Mouse (Mus musculus): ENCODE measurements around the gene Tspan9. TPM values are rescaled to one million over a fixed set of nuclear protein-coding genes. Genes with fewer than 3 reads are reported as not detected.

Gene Tspan9
- polyA plus RNA-seq, 1 experiment from 2014 or later = 130 TPM

GRCm38 (mm10) chr6:128053000-128053732 lies 90.2 kb downstream of the Tspan9 start:
- 37% methylated on average over 10 of the region's 10 CpGs for WGBS
- no peaks in the 10 kb centered on the region for H3K36me3 ChIP-seq (ENCODE audit: control insufficient read depth, insufficient read depth, low read length)
- no peaks in the 10 kb centered on the region for H3K27me3 ChIP-seq (replicated peaks; ENCODE audit: control insufficient read depth, insufficient read depth, low read length)
- no peak overlapping the region for H3K27ac ChIP-seq (replicated peaks; ENCODE audit: low read depth, low read length)
- peak; percentile 65 for ATAC-seq (ENCODE audit: low read depth)
- H3K4me2 ChIP-seq (ENCODE audit: low read depth, low read length) = no peak overlapping the region
- H3K9me3 ChIP-seq (ENCODE audit: control insufficient read depth, low read length) = no peaks in the 10 kb centered on the region
- no peak overlapping the region for H3K9ac ChIP-seq (ENCODE audit: low read depth, low read length)
- DNase-seq (ENCODE audit: low spot score) = no peak
- H3K4me1 ChIP-seq (ENCODE audit: control insufficient read depth, insufficient read depth, low read length) = peaks cover 6% of the 10 kb centered on the region
- H3K4me3 ChIP-seq (ENCODE audit: low read depth, low read length) = no peak overlapping the region

GRCm38 (mm10) chr6:128047671-128048070 lies 95.7 kb downstream of the Tspan9 start:
- no peak for ATAC-seq (ENCODE audit: low read depth)
- H3K4me1 ChIP-seq (ENCODE audit: control insufficient read depth, insufficient read depth, low read length) = no peaks in the 10 kb centered on the region
- no peak overlapping the region for H3K4me3 ChIP-seq (ENCODE audit: low read depth, low read length)

DNA sequence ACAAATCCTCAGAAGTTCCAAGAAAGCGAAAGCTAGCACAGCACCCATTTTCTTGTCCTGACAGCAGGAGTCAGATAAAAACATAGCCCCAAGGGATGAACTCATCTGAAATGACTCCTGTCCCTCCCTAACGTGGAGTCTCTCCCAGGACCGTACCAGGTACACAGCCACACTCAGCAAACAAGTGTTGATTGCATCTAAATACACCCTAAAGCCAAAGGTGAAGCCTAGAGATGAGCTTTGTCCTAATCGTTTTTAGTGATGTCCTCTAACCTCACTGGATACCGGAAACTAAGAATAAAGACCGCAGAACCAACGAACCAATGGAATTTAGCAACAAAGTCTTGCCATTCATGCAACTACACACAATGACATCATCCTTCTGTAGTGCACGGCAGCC lies 96.2 kb downstream of the Tspan9 start:
- no peaks in the 10 kb centered on the region for H3K4me1 ChIP-seq (ENCODE audit: control insufficient read depth, insufficient read depth, low read length)
- H3K9ac ChIP-seq (ENCODE audit: low read depth, low read length) = no peak overlapping the region
- DNase-seq (ENCODE audit: low spot score) = no peak
- no peaks in the 10 kb centered on the region for H3K27me3 ChIP-seq (replicated peaks; ENCODE audit: control insufficient read depth, insufficient read depth, low read length)
- no peak overlapping the region for H3K4me2 ChIP-seq (ENCODE audit: low read depth, low read length)
- 77% methylated on average over 8 of the region's 8 CpGs for WGBS
- no peaks in the 10 kb centered on the region for H3K9me3 ChIP-seq (ENCODE audit: control insufficient read depth, low read length)
- H3K4me3 ChIP-seq (ENCODE audit: low read depth, low read length) = no peak overlapping the region
- H3K36me3 ChIP-seq (ENCODE audit: control insufficient read depth, insufficient read depth, low read length) = no peaks in the 10 kb centered on the region
- no peak for ATAC-seq (ENCODE audit: low read depth)
- H3K27ac ChIP-seq (replicated peaks; ENCODE audit: low read depth, low read length) = no peak overlapping the region

More at GRCm38 (mm10) chr6:128047671-128048070, 95.7 kb downstream of the Tspan9 start:
- Histone ChIP-seq H3K9ac (ENCODE audit: low read depth, low read length) (no peak overlapping the region), H3K4me2 (ENCODE audit: low read depth, low read length) (no peak overlapping the region), H3K36me3 (ENCODE audit: control insufficient read depth, insufficient read depth, low read length) (no peaks in the 10 kb centered on the region), H3K27ac (replicated peaks; ENCODE audit: low read depth, low read length) (no peak overlapping the region), H3K9me3 (ENCODE audit: control insufficient read depth, low read length) (no peaks in the 10 kb centered on the region), H3K27me3 (replicated peaks; ENCODE audit: control insufficient read depth, insufficient read depth, low read length) (no peaks in the 10 kb centered on the region)
- WGBS = 55% methylated on average over 6 of the region's 7 CpGs
- DNase-seq (ENCODE audit: low spot score) = no peak

GRCm38 (mm10) chr6:128046799-128047198 lies 96.6 kb downstream of the Tspan9 start:
- no peak for ATAC-seq (ENCODE audit: low read depth)
- 66% methylated on average over 6 of the region's 6 CpGs for WGBS
- no peak for DNase-seq (ENCODE audit: low spot score)
- Histone ChIP-seq H3K4me2 (ENCODE audit: low read depth, low read length) (no peak overlapping the region), H3K27me3 (replicated peaks; ENCODE audit: control insufficient read depth, insufficient read depth, low read length) (no peaks in the 10 kb centered on the region), H3K4me3 (ENCODE audit: low read depth, low read length) (no peak overlapping the region), H3K9me3 (ENCODE audit: control insufficient read depth, low read length) (no peaks in the 10 kb centered on the region), H3K36me3 (ENCODE audit: control insufficient read depth, insufficient read depth, low read length) (no peaks in the 10 kb centered on the region), H3K4me1 (ENCODE audit: control insufficient read depth, insufficient read depth, low read length) (peaks cover 4% of the 10 kb centered on the region; the same call in 1 of the 2 replicates), H3K9ac (ENCODE audit: low read depth, low read length) (no peak overlapping the region), H3K27ac (replicated peaks; ENCODE audit: low read depth, low read length) (no peak overlapping the region)

DNA sequence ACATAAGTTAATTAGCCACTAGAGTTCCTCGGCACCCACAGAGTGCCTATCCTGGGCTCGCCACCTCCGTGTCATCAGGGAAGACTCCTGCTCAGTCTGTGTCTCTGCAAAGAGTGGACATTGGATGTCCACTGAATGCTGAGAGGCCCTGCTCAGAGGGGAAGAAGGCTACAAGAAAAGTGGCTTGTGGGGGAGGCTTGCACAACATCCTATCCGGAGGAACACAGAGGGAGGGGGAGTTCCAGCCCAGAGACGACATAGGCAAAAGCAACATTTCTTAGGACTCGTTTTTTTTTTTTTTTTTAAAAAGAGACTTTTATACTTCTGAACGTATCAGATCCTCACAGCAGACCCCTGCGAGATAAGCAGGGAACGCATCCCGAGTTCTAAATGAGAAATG lies 98.7 kb downstream of the Tspan9 start:
- no peak overlapping the region for H3K4me3 ChIP-seq (ENCODE audit: low read depth, low read length)
- no peaks in the 10 kb centered on the region for H3K36me3 ChIP-seq (ENCODE audit: control insufficient read depth, insufficient read depth, low read length)
- DNase-seq (ENCODE audit: low spot score) (no peak), ATAC-seq (ENCODE audit: low read depth) (no peak)
- H3K4me1 ChIP-seq (ENCODE audit: control insufficient read depth, insufficient read depth, low read length) = peaks cover 4% of the 10 kb centered on the region; the same call in 1 of the 2 replicates
- no peak overlapping the region for H3K9ac ChIP-seq (ENCODE audit: low read depth, low read length)
- no peaks in the 10 kb centered on the region for H3K27me3 ChIP-seq (replicated peaks; ENCODE audit: control insufficient read depth, insufficient read depth, low read length)
- H3K27ac ChIP-seq (replicated peaks; ENCODE audit: low read depth, low read length) = no peak overlapping the region
- no peaks in the 10 kb centered on the region for H3K9me3 ChIP-seq (ENCODE audit: control insufficient read depth, low read length)
- H3K4me2 ChIP-seq (ENCODE audit: low read depth, low read length) = no peak overlapping the region
- WGBS = 73% methylated on average over 10 of the region's 10 CpGs

DNA sequence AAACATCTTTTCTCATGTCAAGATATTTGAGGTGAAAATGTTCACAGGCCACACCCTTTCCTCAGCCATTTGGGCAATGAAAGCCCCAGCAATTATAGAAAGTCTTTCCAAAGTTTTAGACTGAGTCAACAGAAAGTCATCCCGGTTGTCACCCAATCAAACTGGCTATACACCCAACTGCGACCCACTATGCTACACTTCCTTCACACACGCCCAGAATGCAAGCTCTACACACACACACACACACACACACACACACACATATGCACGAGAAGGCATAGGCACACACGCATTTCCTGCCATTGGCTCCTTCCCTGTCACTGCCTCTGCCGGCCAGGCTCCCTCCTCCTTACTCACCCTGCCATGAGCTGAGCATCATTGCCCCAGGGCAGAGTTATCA lies 99.9 kb downstream of the Tspan9 start:
- H3K9me3 ChIP-seq (ENCODE audit: control insufficient read depth, low read length) = no peaks in the 10 kb centered on the region
- H3K27ac ChIP-seq (replicated peaks; ENCODE audit: low read depth, low read length) = no peak overlapping the region
- no peaks in the 10 kb centered on the region for H3K36me3 ChIP-seq (ENCODE audit: control insufficient read depth, insufficient read depth, low read length)

GRCm38 (mm10) chr6:128041836-128042235 lies 101.6 kb downstream of the Tspan9 start:
- Histone ChIP-seq H3K4me1 (ENCODE audit: control insufficient read depth, insufficient read depth, low read length) (peaks cover 15% of the 10 kb centered on the region; the same call in 1 of the 2 replicates), H3K9ac (ENCODE audit: low read depth, low read length) (no peak overlapping the region), H3K4me2 (ENCODE audit: low read depth, low read length) (no peak overlapping the region), H3K9me3 (ENCODE audit: control insufficient read depth, low read length) (no peaks in the 10 kb centered on the region), H3K27me3 (replicated peaks; ENCODE audit: control insufficient read depth, insufficient read depth, low read length) (no peaks in the 10 kb centered on the region), H3K36me3 (ENCODE audit: control insufficient read depth, insufficient read depth, low read length) (no peaks in the 10 kb centered on the region), H3K27ac (replicated peaks; ENCODE audit: low read depth, low read length) (no peak overlapping the region), H3K4me3 (ENCODE audit: low read depth, low read length) (no peak overlapping the region)
- ATAC-seq (ENCODE audit: low read depth) = no peak
- no peak for DNase-seq (ENCODE audit: low spot score)
- 51% methylated on average over 6 of the region's 6 CpGs for WGBS

More for the DNA sequence above, 99.9 kb downstream of the Tspan9 start:
- H3K27me3 ChIP-seq (replicated peaks; ENCODE audit: control insufficient read depth, insufficient read depth, low read length) = no peaks in the 10 kb centered on the region
- WGBS = 62% methylated on average over 6 of the region's 6 CpGs
- DNase-seq (ENCODE audit: low spot score) (no peak), ATAC-seq (ENCODE audit: low read depth) (no peak)
- peaks cover 7% of the 10 kb centered on the region; the same call in 1 of the 2 replicates for H3K4me1 ChIP-seq (ENCODE audit: control insufficient read depth, insufficient read depth, low read length)
- H3K4me2 ChIP-seq (ENCODE audit: low read depth, low read length) = no peak overlapping the region
- no peak overlapping the region for H3K4me3 ChIP-seq (ENCODE audit: low read depth, low read length)
- no peak overlapping the region for H3K9ac ChIP-seq (ENCODE audit: low read depth, low read length)

DNA sequence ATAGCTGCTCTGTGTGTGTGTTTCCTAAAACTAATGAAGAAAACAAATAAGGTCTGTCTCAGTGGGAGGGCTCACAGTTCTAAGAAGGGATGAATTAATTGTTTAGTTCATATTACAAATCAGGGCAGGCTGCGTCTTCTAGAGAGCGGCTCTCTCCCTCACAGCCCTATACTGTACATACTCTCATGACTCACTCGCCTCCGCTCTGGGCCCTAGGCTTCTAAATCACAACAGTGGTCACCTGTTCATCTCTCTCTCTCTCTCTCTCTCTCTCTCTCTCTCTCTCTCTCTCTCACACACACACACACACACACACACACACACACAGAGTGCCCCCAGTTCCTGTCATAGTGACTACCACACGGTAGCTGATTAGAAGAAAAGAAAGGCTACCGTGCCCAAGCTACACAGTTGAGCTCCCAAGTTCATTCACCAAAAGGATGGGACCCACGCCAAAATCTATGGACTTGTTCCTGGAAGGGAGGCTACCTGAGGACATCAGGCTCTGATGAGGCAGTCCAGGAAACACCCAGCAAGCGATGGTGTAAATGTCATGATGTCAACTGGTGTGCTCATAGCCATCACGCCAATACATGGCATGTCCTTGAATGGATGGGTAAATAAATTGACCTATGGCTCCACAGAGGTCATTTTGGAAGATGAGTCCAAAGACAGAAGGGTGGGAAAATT lies 104.2 kb downstream of the Tspan9 start:
- 75% methylated on average over 9 of the region's 9 CpGs for WGBS
- Histone ChIP-seq H3K9ac (ENCODE audit: low read depth, low read length) (no peak overlapping the region), H3K27ac (replicated peaks; ENCODE audit: low read depth, low read length) (no peak overlapping the region), H3K9me3 (ENCODE audit: control insufficient read depth, low read length) (no peaks in the 10 kb centered on the region), H3K4me1 (ENCODE audit: control insufficient read depth, insufficient read depth, low read length) (peaks cover 31% of the 10 kb centered on the region), H3K4me3 (ENCODE audit: low read depth, low read length) (no peak overlapping the region), H3K4me2 (ENCODE audit: low read depth, low read length) (no peak overlapping the region), H3K36me3 (ENCODE audit: control insufficient read depth, insufficient read depth, low read length) (no peaks in the 10 kb centered on the region), H3K27me3 (replicated peaks; ENCODE audit: control insufficient read depth, insufficient read depth, low read length) (no peaks in the 10 kb centered on the region)
- no peak for DNase-seq (ENCODE audit: low spot score)
- ATAC-seq (ENCODE audit: low read depth) = no peak
